Mouse (Mus musculus) gastrocnemius, postnatal 36 days (tissue): Measurements from ENCODE around the gene Atp8b3. TPM values are rescaled to one million over a fixed set of nuclear protein-coding genes. Genes with fewer than 3 reads are reported as not detected.

Experiments used
- DNase-seq, 2 experiments: peaks; one replicate each; pipeline ENCODE4 v3.0.0; 2022
- intact Hi-C: fragments of 180-260 bp; cut with DNase I; formaldehyde crosslinking; loops from one replicate; pipeline ENCODE4 v1.15.1; 2025
- total RNA-seq, 2 experiments: library from RNA; stranded (reverse); gene quantifications; 2 replicates each; pipeline ENCODE4 v1.2.3; 2021

The Atp8b3 gene
- total RNA-seq, 2 experiments from 2014 or later = not detected

GRCm38 (mm10) chr10:80533704-80534103, 5.2 kb downstream of the Atp8b3 start:
- intact Hi-C loops = no loop called here

GRCm38 (mm10) chr10:80532783-80533182, 6.1 kb downstream of the Atp8b3 start:
- intact Hi-C loops = no loop called here
- no peak for DNase-seq

More at GRCm38 (mm10) chr10:80533704-80534103, 5.2 kb downstream of the Atp8b3 start:
- no peak for DNase-seq

- DNase-seq = no peak
- intact Hi-C loops = no loop called here
These were observed 12.8 kb downstream of the Atp8b3 start for GRCm38 (mm10) chr10:80526172-80526571.

- intact Hi-C loops = no loop called here
- DNase-seq = no peak
These were observed 15.6 kb downstream of the Atp8b3 start for GRCm38 (mm10) chr10:80523299-80523698.

GRCm38 (mm10) chr10:80519287-80519686, 19.6 kb downstream of the Atp8b3 start:
- intact Hi-C loops = no loop called here
- no peak for DNase-seq

GRCm38 (mm10) chr10:80513739-80514138, 25.2 kb downstream of the Atp8b3 start:
- intact Hi-C loops = no loop called here
- DNase-seq = no peak

- intact Hi-C loops = no loop called here
- DNase-seq = no peak
These were observed 28.7 kb downstream of the Atp8b3 start for GRCm38 (mm10) chr10:80510273-80510660.

- peak; percentile 69 to 71 for DNase-seq
- intact Hi-C loops = no loop called here
These were observed 29.3 kb downstream of the Atp8b3 start for GRCm38 (mm10) chr10:80509412-80510272.

- intact Hi-C loops = no loop called here
- DNase-seq = peak; percentile 55 to 57
These were observed 32.7 kb downstream of the Atp8b3 start for GRCm38 (mm10) chr10:80506222-80506621.

- no peak for DNase-seq
- intact Hi-C loops = no loop called here
These were observed 34.2 kb downstream of the Atp8b3 start for GRCm38 (mm10) chr10:80504724-80505123.

GRCm38 (mm10) chr10:80503599-80504220, 35.2 kb downstream of the Atp8b3 start:
- DNase-seq = no peak
- intact Hi-C loops = no loop called here

- no peak for DNase-seq
- intact Hi-C loops = no loop called here
These were observed 36.1 kb downstream of the Atp8b3 start for GRCm38 (mm10) chr10:80502819-80503314.

- DNase-seq = no peak
- intact Hi-C loops = no loop called here
These were observed 36.6 kb downstream of the Atp8b3 start for GRCm38 (mm10) chr10:80502291-80502690.

- DNase-seq = no peak
- intact Hi-C loops = no loop called here
These were observed 42.5 kb downstream of the Atp8b3 start for GRCm38 (mm10) chr10:80496421-80496820.

GRCm38 (mm10) chr10:80495901-80496300, 43.0 kb downstream of the Atp8b3 start:
- no peak for DNase-seq
- intact Hi-C loops = no loop called here

- no peak for DNase-seq
- intact Hi-C loops = no loop called here
These were observed 44.2 kb downstream of the Atp8b3 start, which contains the start of gene Onecut3 for GRCm38 (mm10) chr10:80494732-80495131. TSS of gene Onecut3 (plus strand) at chr10:80494835.

- intact Hi-C loops = no loop called here
- DNase-seq = peak; percentile 60 to 68
These were observed 48.9 kb downstream of the Atp8b3 start for GRCm38 (mm10) chr10:80490051-80490450.

- intact Hi-C loops = no loop called here
- DNase-seq = no peak
These were observed 52.0 kb downstream of the Atp8b3 start for GRCm38 (mm10) chr10:80486862-80487379.

- intact Hi-C loops = no loop called here
- DNase-seq = no peak
These were observed 57.9 kb downstream of the Atp8b3 start for GRCm38 (mm10) chr10:80481002-80481401.

- intact Hi-C loops = no loop called here
- DNase-seq = no peak
These were observed 60.4 kb downstream of the Atp8b3 start for GRCm38 (mm10) chr10:80478531-80478930.

- intact Hi-C loops = no loop called here
- DNase-seq = peak; percentile 83 to 87
These were observed 63.5 kb downstream of the Atp8b3 start for GRCm38 (mm10) chr10:80475290-80475959.
